Mouse (Mus musculus): ENCODE results near the gene Ttll5. TPM values are rescaled to one million over a fixed set of nuclear protein-coding genes. Genes with fewer than 3 reads are reported as not detected.

Gene Ttll5
- total and polyA plus RNA-seq, 2 experiments from 2014 or later: 10.4 to 23.9 TPM

- no peaks in the 10 kb centered on the region for H3K36me3 ChIP-seq (ENCODE audit: insufficient read depth, low read length)
- no peaks in the 10 kb centered on the region for H3K4me1 ChIP-seq (ENCODE audit: insufficient read depth, low read length)
- H3K4me3 ChIP-seq (ENCODE audit: low read length): no peak overlapping the region
- no peak for TF ChIP-seq CTCF (IDR thresholded peaks at IDR 0.05; ENCODE audit: low read depth)
- ATAC-seq (no peak), DNase-seq (ENCODE audit: low spot score) (no peak)
- WGBS: 89% methylated on average over 5 of the region's 5 CpGs
- no peak overlapping the region for H3K27ac ChIP-seq
- no peak overlapping the region for H3K9ac ChIP-seq (replicated peaks; ENCODE audit: low read length)
- H3K27me3 ChIP-seq (ENCODE audit: insufficient read depth, low read length): no peaks in the 10 kb centered on the region
- no peak overlapping the region for H3K4me2 ChIP-seq (ENCODE audit: low read depth, low read length)
- H3K9me3 ChIP-seq (ENCODE audit: low read length): 0 out of 2 replicates have a peak, but pooled peaks cover 7% of the 10 kb centered on the region
These were observed 221.7 kb downstream of the Ttll5 start for GRCm38 (mm10) chr12:86046141-86046540.

- ATAC-seq: no peak
- no peak overlapping the region for H3K4me3 ChIP-seq (ENCODE audit: low read length)
- WGBS: 96% methylated on average over 2 of the region's 2 CpGs
These were observed 222.3 kb downstream of the Ttll5 start for GRCm38 (mm10) chr12:86046776-86047175.

GRCm38 (mm10) chr12:86047376-86047775 lies 222.9 kb downstream of the Ttll5 start:
- H3K27me3 ChIP-seq (ENCODE audit: insufficient read depth, low read length): no peaks in the 10 kb centered on the region
- ATAC-seq (no peak), DNase-seq (ENCODE audit: low spot score) (no peak)
- no peaks in the 10 kb centered on the region for H3K36me3 ChIP-seq (ENCODE audit: insufficient read depth, low read length)
- WGBS: 80% methylated on average over 8 of the region's 8 CpGs
- no peak overlapping the region for H3K4me3 ChIP-seq (ENCODE audit: low read length)
- no peak overlapping the region for H3K9ac ChIP-seq (replicated peaks; ENCODE audit: low read length)
- no peak overlapping the region for H3K4me2 ChIP-seq (ENCODE audit: low read depth, low read length)
- no peak for TF ChIP-seq CTCF (IDR thresholded peaks at IDR 0.05; ENCODE audit: low read depth)
- no peak overlapping the region for H3K27ac ChIP-seq
- no peaks in the 10 kb centered on the region for H3K4me1 ChIP-seq (ENCODE audit: insufficient read depth, low read length)
- H3K9me3 ChIP-seq (ENCODE audit: low read length): 0 out of 2 replicates have a peak, but pooled peaks cover 7% of the 10 kb centered on the region

More at GRCm38 (mm10) chr12:86046776-86047175, 222.3 kb downstream of the Ttll5 start:
- H3K27me3 ChIP-seq (ENCODE audit: insufficient read depth, low read length): no peaks in the 10 kb centered on the region
- H3K4me2 ChIP-seq (ENCODE audit: low read depth, low read length): no peak overlapping the region
- H3K4me1 ChIP-seq (ENCODE audit: insufficient read depth, low read length): no peaks in the 10 kb centered on the region
- no peak for DNase-seq (ENCODE audit: low spot score)
- 0 out of 2 replicates have a peak, but pooled peaks cover 7% of the 10 kb centered on the region for H3K9me3 ChIP-seq (ENCODE audit: low read length)
- no peak overlapping the region for H3K27ac ChIP-seq
- no peaks in the 10 kb centered on the region for H3K36me3 ChIP-seq (ENCODE audit: insufficient read depth, low read length)
- no peak overlapping the region for H3K9ac ChIP-seq (replicated peaks; ENCODE audit: low read length)
- TF ChIP-seq CTCF (IDR thresholded peaks at IDR 0.05; ENCODE audit: low read depth): no peak

- no peak for ATAC-seq
- H3K27me3 ChIP-seq (ENCODE audit: insufficient read depth, low read length): no peaks in the 10 kb centered on the region
- no peak overlapping the region for H3K9ac ChIP-seq (replicated peaks; ENCODE audit: low read length)
- H3K27ac ChIP-seq: no peak overlapping the region
- H3K9me3 ChIP-seq (ENCODE audit: low read length): no peaks in the 10 kb centered on the region
- H3K4me3 ChIP-seq (ENCODE audit: low read length): no peak overlapping the region
- no peak overlapping the region for H3K4me2 ChIP-seq (ENCODE audit: low read depth, low read length)
- WGBS: 73% methylated on average over 6 of the region's 6 CpGs
- H3K36me3 ChIP-seq (ENCODE audit: insufficient read depth, low read length): no peaks in the 10 kb centered on the region
- TF ChIP-seq CTCF (IDR thresholded peaks at IDR 0.05; ENCODE audit: low read depth): no peak
- DNase-seq (ENCODE audit: low spot score): no peak
- H3K4me1 ChIP-seq (ENCODE audit: insufficient read depth, low read length): no peaks in the 10 kb centered on the region
These were observed 225.4 kb downstream of the Ttll5 start for GRCm38 (mm10) chr12:86049813-86050212.

- Histone ChIP-seq H3K4me2 (ENCODE audit: low read depth, low read length) (no peak overlapping the region), H3K27me3 (ENCODE audit: insufficient read depth, low read length) (no peaks in the 10 kb centered on the region), H3K4me3 (ENCODE audit: low read length) (no peak overlapping the region), H3K4me1 (ENCODE audit: insufficient read depth, low read length) (no peaks in the 10 kb centered on the region), H3K9me3 (ENCODE audit: low read length) (no peaks in the 10 kb centered on the region), H3K27ac (no peak overlapping the region), H3K36me3 (ENCODE audit: insufficient read depth, low read length) (no peaks in the 10 kb centered on the region), H3K9ac (replicated peaks; ENCODE audit: low read length) (no peak overlapping the region)
- DNase-seq (ENCODE audit: low spot score) (no peak), ATAC-seq (no peak)
- WGBS: 90% methylated on average over 5 of the region's 5 CpGs
- no peak for TF ChIP-seq CTCF (IDR thresholded peaks at IDR 0.05; ENCODE audit: low read depth)
These were observed 227.0 kb downstream of the Ttll5 start for GRCm38 (mm10) chr12:86051477-86051876.

GRCm38 (mm10) chr12:86055306-86055705 lies 230.8 kb downstream of the Ttll5 start:
- Histone ChIP-seq H3K4me1 (ENCODE audit: insufficient read depth, low read length) (no peaks in the 10 kb centered on the region), H3K4me3 (ENCODE audit: low read length) (no peak overlapping the region), H3K27me3 (ENCODE audit: insufficient read depth, low read length) (no peaks in the 10 kb centered on the region), H3K9ac (replicated peaks; ENCODE audit: low read length) (no peak overlapping the region), H3K27ac (no peak overlapping the region), H3K4me2 (ENCODE audit: low read depth, low read length) (no peak overlapping the region), H3K9me3 (ENCODE audit: low read length) (no peaks in the 10 kb centered on the region), H3K36me3 (ENCODE audit: insufficient read depth, low read length) (no peaks in the 10 kb centered on the region)
- ATAC-seq (no peak), DNase-seq (ENCODE audit: low spot score) (no peak)
- no peak for TF ChIP-seq CTCF (IDR thresholded peaks at IDR 0.05; ENCODE audit: low read depth)
- 88% methylated on average over 2 of the region's 2 CpGs for WGBS

- Histone ChIP-seq H3K4me3 (ENCODE audit: low read length) (no peak overlapping the region), H3K27ac (no peak overlapping the region), H3K9ac (replicated peaks; ENCODE audit: low read length) (no peak overlapping the region), H3K4me1 (ENCODE audit: insufficient read depth, low read length) (no peaks in the 10 kb centered on the region), H3K36me3 (ENCODE audit: insufficient read depth, low read length) (no peaks in the 10 kb centered on the region), H3K4me2 (ENCODE audit: low read depth, low read length) (no peak overlapping the region), H3K27me3 (ENCODE audit: insufficient read depth, low read length) (no peaks in the 10 kb centered on the region), H3K9me3 (ENCODE audit: low read length) (no peaks in the 10 kb centered on the region)
- 82% methylated on average over 8 of the region's 8 CpGs for WGBS
- DNase-seq (ENCODE audit: low spot score): no peak
- no peak for ATAC-seq
- TF ChIP-seq CTCF (IDR thresholded peaks at IDR 0.05; ENCODE audit: low read depth): no peak
These were observed 232.5 kb downstream of the Ttll5 start for GRCm38 (mm10) chr12:86056976-86057375.

Data from hindbrain, postnatal 0 days (tissue).